Mouse (Mus musculus) heart, adult 2 months (tissue): ENCODE results near the gene Pomt1.

Source experiments
- CTCF ChIP-seq: fragments of 200-600 bp; IDR thresholded peaks from 2 replicates; pipeline ENCODE4 v1.8.1; 2022; ENCODE audit warnings: antibody characterized with exemption, mild to moderate bottlenecking, moderate library complexity
- POLR2A ChIP-seq: fragments of 200-500 bp; IDR thresholded peaks from 2 replicates; pipeline ENCODE4 v1.6.1; 2011; ENCODE audit warnings: mild to moderate bottlenecking, low read depth, low read length, control low read depth; ENCODE audit not compliant: insufficient read depth

- no peak for TF ChIP-seq CTCF
- no peak for TF ChIP-seq POLR2A
Measured at GRCm38 (mm10) chr2:32222057-32222456, 14.3 kb upstream of the Pomt1 start.
